Mouse (Mus musculus): ENCODE measurements around the gene Crygb. TPM values are rescaled to one million over a fixed set of nuclear protein-coding genes. Genes with fewer than 3 reads are reported as not detected.
"Not testable (repeated sequence)": the region's sequence is repeated elsewhere in the genome, so short reads cannot be mapped to it uniquely, and the experiment has no call there.

Gene Crygb
- polyA plus RNA-seq, 1 experiment from 2014 or later, result not detected

DNA sequence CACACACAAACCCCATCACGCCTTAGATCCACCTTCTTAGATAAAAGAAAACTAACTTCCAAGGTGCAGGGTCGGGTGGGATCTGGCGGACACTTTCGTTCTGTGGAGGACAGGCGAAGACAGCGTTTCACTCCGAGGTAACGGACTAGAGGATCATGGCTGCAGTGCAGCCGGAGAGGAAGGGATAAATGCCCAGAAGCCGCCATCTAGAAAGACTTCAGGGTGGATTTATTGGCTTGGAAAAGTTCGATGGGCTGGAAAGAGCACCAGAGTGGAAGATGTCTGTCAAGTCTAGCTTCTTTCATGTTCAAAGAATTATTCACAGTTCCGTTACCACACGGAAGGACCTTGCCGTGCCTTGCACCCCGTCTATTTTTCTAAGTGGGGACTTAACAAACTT lies 17.9 kb downstream of the Crygb start:
- WGBS, result 90% methylated on average over 15 of the region's 15 CpGs
- no peak overlapping the region for H3K4me3 ChIP-seq (replicated peaks)
- no peaks in the 10 kb centered on the region for H3K36me3 ChIP-seq
- H3K9ac ChIP-seq (replicated peaks), result no peak overlapping the region
- H3K4me2 ChIP-seq, result no peak overlapping the region
- H3K27me3 ChIP-seq, result no peaks in the 10 kb centered on the region
- 0 out of 2 replicates have a peak, but pooled peaks cover 3% of the 10 kb centered on the region for H3K4me1 ChIP-seq (replicated peaks)
- ATAC-seq (ENCODE audit: insufficient number of reproducible peaks, insufficient read depth, low FRiP score, low TSS enrichment, low read depth), result no peak
- H3K9me3 ChIP-seq, result no peaks in the 10 kb centered on the region
- no peak overlapping the region for H3K27ac ChIP-seq

DNA sequence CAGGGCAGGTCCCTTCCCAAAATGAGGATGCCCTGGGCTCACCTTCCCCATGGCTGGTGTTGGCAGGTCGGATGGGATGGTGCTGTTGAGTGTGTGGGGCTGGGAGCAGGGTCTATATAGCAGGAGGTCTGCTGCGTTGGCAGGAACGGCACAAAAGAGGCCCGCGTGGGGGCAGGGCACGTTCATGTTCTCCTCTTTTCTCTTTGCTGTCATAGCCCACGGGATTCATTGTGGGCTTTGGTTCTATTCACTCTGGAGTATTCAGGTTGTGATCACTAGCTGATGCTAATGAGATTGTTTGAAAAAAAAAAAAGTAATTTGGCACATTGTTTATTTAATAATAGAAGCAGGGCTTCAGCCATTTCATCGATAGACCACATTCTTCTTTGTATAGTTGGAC lies 18.7 kb downstream of the Crygb start, which contains the start of gene Crygd:
Crygd (minus strand) TSS at position 101 of the 400 bp plus-strand sequence.
- 88% methylated on average over 8 of the region's 8 CpGs for WGBS
- H3K27me3 ChIP-seq, result no peaks in the 10 kb centered on the region
- H3K27ac ChIP-seq, result no peak within 1 kb of the TSS
- H3K9ac ChIP-seq (replicated peaks), result no peak within 1 kb of the TSS
- no peak within 1 kb of the TSS for H3K4me3 ChIP-seq (replicated peaks)
- no peaks in the 10 kb centered on the region for H3K9me3 ChIP-seq
- H3K4me1 ChIP-seq (replicated peaks), result 0 out of 2 replicates have a peak, but pooled peaks cover 3% of the 10 kb centered on the region
- ATAC-seq (ENCODE audit: insufficient number of reproducible peaks, insufficient read depth, low FRiP score, low TSS enrichment, low read depth), result no peak
- H3K4me2 ChIP-seq, result no peak within 1 kb of the TSS
- no peaks in the 10 kb centered on the region for H3K36me3 ChIP-seq

DNA sequence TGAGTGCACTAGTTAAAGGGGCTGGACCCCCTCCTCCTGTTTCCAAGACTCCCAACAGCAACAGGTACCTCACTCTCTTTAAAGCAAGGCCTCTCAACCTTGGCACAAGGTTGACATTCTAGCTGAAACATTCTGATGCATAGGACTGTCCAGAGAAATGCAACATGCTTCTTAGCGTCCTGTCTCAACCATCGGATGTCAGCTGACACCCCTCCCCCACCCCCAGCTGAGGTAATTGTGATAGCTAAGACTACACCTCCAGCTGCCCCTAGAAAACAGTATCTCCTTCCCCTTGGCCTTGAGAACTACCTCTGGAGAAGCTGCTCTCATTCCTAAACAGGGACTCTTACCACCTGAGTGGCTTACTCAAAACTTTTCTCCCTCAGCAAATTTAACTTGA lies 29.9 kb downstream of the Crygb start:
- H3K9ac ChIP-seq (replicated peaks), result no peak overlapping the region
- no peaks in the 10 kb centered on the region for H3K27me3 ChIP-seq
- H3K4me1 ChIP-seq (replicated peaks), result no peaks in the 10 kb centered on the region
- H3K4me2 ChIP-seq, result no peak overlapping the region
- H3K9me3 ChIP-seq, result no peaks in the 10 kb centered on the region
- ATAC-seq (ENCODE audit: insufficient number of reproducible peaks, insufficient read depth, low FRiP score, low TSS enrichment, low read depth), result no peak
- 19% methylated on average over 2 of the region's 2 CpGs for WGBS
- H3K27ac ChIP-seq, result no peak overlapping the region
- no peak overlapping the region for H3K4me3 ChIP-seq (replicated peaks)
- no peaks in the 10 kb centered on the region for H3K36me3 ChIP-seq

DNA sequence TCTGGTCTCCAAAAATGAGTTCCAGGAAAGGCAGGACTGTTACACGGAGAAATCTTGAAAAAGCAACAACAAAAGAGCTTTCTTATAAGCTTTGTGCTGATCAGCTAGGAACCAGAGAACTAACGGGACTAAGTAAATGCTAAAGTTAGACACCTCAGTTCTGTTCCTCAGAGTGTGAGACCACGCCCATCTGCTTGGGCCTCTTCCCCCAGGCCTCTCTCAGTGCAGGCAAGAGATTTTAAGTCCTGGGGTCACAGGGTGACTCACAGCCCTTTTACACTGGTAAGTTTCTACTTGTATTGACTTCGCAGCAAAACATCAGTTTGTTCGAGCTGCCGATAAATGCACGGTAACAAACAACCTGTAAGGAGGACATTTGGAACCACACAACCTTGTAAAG lies 30.4 kb downstream of the Crygb start:
- Histone ChIP-seq H3K27me3 (no peaks in the 10 kb centered on the region), H3K4me1 (replicated peaks) (no peaks in the 10 kb centered on the region), H3K36me3 (no peaks in the 10 kb centered on the region), H3K9ac (replicated peaks) (no peak overlapping the region), H3K4me3 (replicated peaks) (no peak overlapping the region), H3K27ac (no peak overlapping the region), H3K9me3 (no peaks in the 10 kb centered on the region), H3K4me2 (no peak overlapping the region)
- no peak for ATAC-seq (ENCODE audit: insufficient number of reproducible peaks, insufficient read depth, low FRiP score, low TSS enrichment, low read depth)
- 60% methylated on average over 7 of the region's 7 CpGs for WGBS

DNA sequence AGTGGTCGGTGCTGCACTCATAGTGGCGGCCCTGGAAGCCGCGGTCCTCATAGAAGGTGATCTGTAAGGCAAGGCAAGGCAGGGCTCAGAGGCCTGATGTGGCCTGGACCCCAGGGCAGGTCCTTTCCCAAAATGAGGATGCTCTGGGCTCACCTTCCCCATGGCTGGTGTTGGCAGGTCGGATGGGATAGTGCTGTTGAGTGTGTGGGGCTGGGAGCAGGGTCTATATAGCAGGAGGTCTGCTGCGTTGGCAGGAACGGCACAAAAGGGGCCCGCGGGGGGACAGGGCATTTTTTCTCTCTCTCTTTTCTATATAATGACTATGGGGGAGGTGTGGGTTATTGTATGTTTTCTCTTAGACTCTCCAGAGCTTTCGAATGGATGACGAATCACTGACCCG lies 31.1 kb downstream of the Crygb start, which contains the start of gene Cryge:
Cryge (minus strand) TSS at position 198 of the 400 bp plus-strand sequence.
- H3K27ac ChIP-seq; H3K4me2 ChIP-seq; ATAC-seq (ENCODE audit: insufficient number of reproducible peaks, insufficient read depth, low FRiP score, low TSS enrichment, low read depth); H3K4me1 ChIP-seq (replicated peaks); H3K4me3 ChIP-seq (replicated peaks); H3K36me3 ChIP-seq; H3K27me3 ChIP-seq; H3K9ac ChIP-seq (replicated peaks); H3K9me3 ChIP-seq: not testable (repeated sequence)
- WGBS, result 81% methylated on average over 12 of the region's 12 CpGs

DNA sequence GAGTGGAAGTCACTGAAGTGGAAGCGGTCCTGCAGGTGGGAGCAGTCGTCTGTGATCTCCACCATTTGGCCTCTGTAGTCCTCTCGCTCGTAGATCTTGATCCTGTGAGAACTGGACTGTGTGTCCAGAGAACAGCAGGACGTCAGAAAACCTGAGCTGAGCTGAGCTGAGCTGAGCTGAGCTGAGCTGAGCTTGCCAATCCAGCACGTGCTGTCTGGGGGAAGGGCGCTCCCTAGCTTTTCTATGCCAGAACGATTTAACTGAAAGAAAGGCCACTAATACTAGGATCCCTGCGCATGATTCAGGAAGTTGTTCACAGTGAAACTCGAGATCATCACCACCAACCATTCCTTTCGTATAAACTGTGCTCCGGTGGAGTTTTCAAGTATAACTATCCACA lies 33.3 kb downstream of the Crygb start:
- Histone ChIP-seq H3K36me3 (no peaks in the 10 kb centered on the region), H3K4me1 (replicated peaks) (no peaks in the 10 kb centered on the region), H3K9ac (replicated peaks) (no peak overlapping the region), H3K4me3 (replicated peaks) (no peak overlapping the region), H3K27me3 (no peaks in the 10 kb centered on the region), H3K9me3 (no peaks in the 10 kb centered on the region), H3K27ac (no peak overlapping the region), H3K4me2 (no peak overlapping the region)
- ATAC-seq (ENCODE audit: insufficient number of reproducible peaks, insufficient read depth, low FRiP score, low TSS enrichment, low read depth), result no peak
- 58% methylated on average over 12 of the region's 12 CpGs for WGBS

DNA sequence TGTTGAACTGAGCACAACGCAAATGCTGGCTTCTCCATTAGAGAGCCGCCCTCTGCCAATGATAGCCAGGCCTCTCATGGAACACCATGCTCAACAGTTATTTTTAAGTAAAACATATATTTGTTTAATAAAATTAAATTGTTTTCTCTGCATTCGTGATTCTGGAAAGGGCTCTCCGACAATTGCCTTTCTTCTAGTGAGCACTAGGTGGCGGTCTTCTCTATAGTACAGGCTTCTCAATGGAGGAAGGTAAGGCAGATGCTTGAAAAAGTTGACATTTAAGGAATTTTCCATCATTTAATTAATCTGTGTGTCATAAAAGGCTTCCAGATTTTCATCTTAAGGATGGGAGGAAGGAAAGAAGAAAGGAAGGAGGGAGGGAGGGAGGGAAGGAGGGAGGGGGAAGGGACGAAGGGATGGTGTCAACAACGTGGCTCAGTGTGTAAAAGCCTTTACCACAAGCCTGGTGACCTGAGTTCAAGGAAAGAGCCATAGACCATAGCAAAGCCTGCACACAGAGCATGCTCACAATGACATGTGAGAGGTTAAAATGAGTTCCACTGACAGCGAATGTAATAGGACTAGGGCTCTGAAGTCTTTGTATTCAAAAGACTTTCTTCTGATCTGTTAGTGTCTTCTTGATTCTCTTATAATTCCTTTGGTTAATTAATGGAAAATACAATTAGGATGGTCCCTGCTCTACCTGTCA lies 35.5 kb downstream of the Crygb start:
- no peaks in the 10 kb centered on the region for H3K27me3 ChIP-seq
- no peaks in the 10 kb centered on the region for H3K36me3 ChIP-seq
- 35% methylated on average over 8 of the region's 8 CpGs for WGBS
- no peak overlapping the region for H3K27ac ChIP-seq
- no peak overlapping the region for H3K4me3 ChIP-seq (replicated peaks)
- H3K4me1 ChIP-seq (replicated peaks), result no peaks in the 10 kb centered on the region
- H3K9ac ChIP-seq (replicated peaks), result no peak overlapping the region
- no peaks in the 10 kb centered on the region for H3K9me3 ChIP-seq
- H3K4me2 ChIP-seq, result no peak overlapping the region
- no peak for ATAC-seq (ENCODE audit: insufficient number of reproducible peaks, insufficient read depth, low FRiP score, low TSS enrichment, low read depth)

DNA sequence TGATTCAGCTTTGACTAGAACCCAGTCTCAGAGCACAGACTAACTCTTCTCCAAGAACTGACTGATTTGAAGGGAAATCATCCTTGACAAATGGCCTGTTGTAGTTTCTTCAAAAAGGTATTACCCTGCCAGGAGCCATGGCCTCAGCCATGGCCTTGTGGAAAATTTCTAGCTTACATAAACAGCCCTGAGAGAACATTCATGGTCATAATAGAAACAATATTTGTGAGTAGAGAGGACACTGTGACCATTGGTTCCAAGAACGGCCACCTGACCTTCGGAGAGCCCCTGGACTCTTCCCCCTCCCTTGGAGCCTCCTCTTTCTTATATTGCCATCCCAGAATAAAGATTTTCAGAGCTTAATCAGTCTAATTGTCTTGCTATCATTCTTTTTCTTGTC lies 38.7 kb downstream of the Crygb start:
- H3K27ac ChIP-seq, result no peak overlapping the region
- 0 out of 2 replicates have a peak, but pooled peaks cover 4% of the 10 kb centered on the region for H3K4me1 ChIP-seq (replicated peaks)
- no peak overlapping the region for H3K9ac ChIP-seq (replicated peaks)
- no peak for ATAC-seq (ENCODE audit: insufficient number of reproducible peaks, insufficient read depth, low FRiP score, low TSS enrichment, low read depth)
- WGBS, result 88% methylated on average over 2 of the region's 2 CpGs
- no peak overlapping the region for H3K4me3 ChIP-seq (replicated peaks)
- no peaks in the 10 kb centered on the region for H3K9me3 ChIP-seq
- no peak overlapping the region for H3K4me2 ChIP-seq
- H3K36me3 ChIP-seq, result no peaks in the 10 kb centered on the region
- H3K27me3 ChIP-seq, result no peaks in the 10 kb centered on the region

DNA sequence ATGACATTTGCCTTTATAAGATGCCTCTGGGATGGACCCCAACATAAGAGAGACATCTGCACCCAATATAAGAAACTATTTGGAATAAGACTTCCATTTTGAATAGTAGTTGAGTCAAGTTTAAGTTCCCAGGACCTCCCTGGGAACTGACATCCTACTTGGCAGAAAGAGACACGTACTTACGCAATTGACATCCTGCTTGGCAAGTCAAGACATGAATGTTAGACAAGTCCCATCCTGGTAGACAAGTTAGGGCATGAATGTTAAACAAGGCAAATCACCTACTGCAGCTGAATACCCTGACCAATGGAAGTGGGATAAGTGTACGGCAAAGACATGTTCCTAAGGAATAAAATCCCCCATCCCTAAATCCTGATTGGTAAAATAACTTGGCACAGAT lies 40.3 kb downstream of the Crygb start:
- WGBS, result 88% methylated on average over 3 of the region's 3 CpGs
- Histone ChIP-seq H3K9me3 (no peaks in the 10 kb centered on the region; the same call in 1 of the 2 replicates), H3K4me2 (no peak overlapping the region), H3K36me3 (no peaks in the 10 kb centered on the region), H3K4me3 (replicated peaks) (no peak overlapping the region), H3K9ac (replicated peaks) (no peak overlapping the region), H3K4me1 (replicated peaks) (0 out of 2 replicates have a peak, but pooled peaks cover 4% of the 10 kb centered on the region), H3K27ac (no peak overlapping the region), H3K27me3 (no peaks in the 10 kb centered on the region)
- no peak for ATAC-seq (ENCODE audit: insufficient number of reproducible peaks, insufficient read depth, low FRiP score, low TSS enrichment, low read depth)

DNA sequence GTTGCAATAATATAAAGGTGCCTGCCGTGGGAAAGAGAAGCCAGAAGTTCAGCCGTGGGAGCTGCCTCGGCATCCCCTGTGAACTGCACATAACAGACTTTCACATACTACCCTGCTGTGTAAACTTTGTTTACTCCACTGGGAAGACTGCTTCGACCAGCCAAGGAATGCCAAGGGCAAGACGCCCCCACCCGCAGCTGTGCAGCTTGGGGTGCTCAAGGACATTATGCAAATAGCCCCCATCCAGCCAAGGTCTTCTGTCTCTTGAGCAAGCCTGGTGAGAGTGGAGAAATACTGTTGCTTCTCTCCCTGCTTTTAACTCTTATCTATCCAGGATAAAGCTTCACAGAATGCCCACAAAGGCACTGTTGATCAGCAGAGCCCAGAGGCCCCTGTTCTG lies 41.3 kb downstream of the Crygb start:
- Histone ChIP-seq H3K27ac (no peak overlapping the region), H3K4me1 (replicated peaks) (peaks cover 4% of the 10 kb centered on the region; the same call in 1 of the 2 replicates), H3K4me2 (no peak overlapping the region), H3K9ac (replicated peaks) (no peak overlapping the region), H3K4me3 (replicated peaks) (no peak overlapping the region), H3K27me3 (no peaks in the 10 kb centered on the region), H3K36me3 (no peaks in the 10 kb centered on the region), H3K9me3 (no peaks in the 10 kb centered on the region; the same call in 1 of the 2 replicates)
- no peak for ATAC-seq (ENCODE audit: insufficient number of reproducible peaks, insufficient read depth, low FRiP score, low TSS enrichment, low read depth)
- WGBS, result 78% methylated on average over 6 of the region's 6 CpGs

DNA sequence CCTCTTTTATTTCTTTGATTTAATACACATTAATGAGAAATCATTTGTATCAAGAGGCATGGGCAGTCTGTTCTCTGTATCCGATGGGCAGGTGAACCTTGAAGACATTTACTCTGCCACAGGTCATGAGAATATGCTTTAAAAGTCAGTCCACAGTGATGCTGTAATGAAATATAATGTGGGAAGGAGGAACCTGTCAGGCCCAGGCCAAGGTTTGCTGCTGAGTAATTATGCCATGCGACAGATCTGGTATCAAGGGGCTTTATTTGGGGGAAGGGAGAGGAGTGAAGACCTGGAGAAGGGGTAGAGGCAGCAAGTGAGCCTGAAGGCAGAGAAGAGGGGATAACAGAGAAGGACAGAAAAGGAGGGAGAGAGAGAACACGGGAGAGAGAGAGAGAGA lies 42.4 kb downstream of the Crygb start:
- Histone ChIP-seq H3K4me1 (replicated peaks) (peaks cover 14% of the 10 kb centered on the region; the same call in 1 of the 2 replicates), H3K9ac (replicated peaks) (no peak overlapping the region), H3K9me3 (no peaks in the 10 kb centered on the region; the same call in 1 of the 2 replicates), H3K4me3 (replicated peaks) (no peak overlapping the region), H3K36me3 (no peaks in the 10 kb centered on the region), H3K27me3 (no peaks in the 10 kb centered on the region), H3K4me2 (no peak overlapping the region), H3K27ac (no peak overlapping the region)
- ATAC-seq (ENCODE audit: insufficient number of reproducible peaks, insufficient read depth, low FRiP score, low TSS enrichment, low read depth), result no peak
- 67% methylated on average over 3 of the region's 3 CpGs for WGBS

DNA sequence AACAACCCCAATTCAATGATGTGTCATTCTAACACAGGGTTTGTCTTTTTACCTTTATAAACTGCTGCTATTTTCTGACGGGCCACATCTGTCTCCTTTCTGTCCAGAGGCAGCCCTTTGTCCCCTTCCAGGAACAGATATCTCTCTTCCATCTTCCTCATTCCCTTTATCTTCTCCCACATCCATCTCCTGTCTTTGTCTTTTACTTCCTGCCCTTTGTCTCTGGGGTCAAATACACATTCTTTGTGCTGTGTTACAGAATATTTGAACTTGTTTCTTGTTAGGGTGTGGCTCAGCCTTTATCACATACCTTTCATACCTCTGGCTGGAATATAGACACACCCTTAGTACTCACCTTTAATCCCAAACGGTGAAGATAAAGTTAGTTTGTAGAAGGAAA lies 44.5 kb downstream of the Crygb start:
- no peak overlapping the region for H3K4me2 ChIP-seq
- no peak overlapping the region for H3K27ac ChIP-seq
- no peak for ATAC-seq (ENCODE audit: insufficient number of reproducible peaks, insufficient read depth, low FRiP score, low TSS enrichment, low read depth)
- peaks cover 15% of the 10 kb centered on the region; the same call in 1 of the 2 replicates for H3K4me1 ChIP-seq (replicated peaks)
- H3K9me3 ChIP-seq, result no peaks in the 10 kb centered on the region; the same call in 1 of the 2 replicates
- H3K27me3 ChIP-seq, result no peaks in the 10 kb centered on the region
- H3K9ac ChIP-seq (replicated peaks), result no peak overlapping the region
- H3K4me3 ChIP-seq (replicated peaks), result no peak overlapping the region
- 77% methylated on average over 2 of the region's 2 CpGs for WGBS
- H3K36me3 ChIP-seq, result no peaks in the 10 kb centered on the region

All from limb, embryonic 12.5 days (tissue).